16 mouse cellular contexts compared by ENCODE assay signal in genomic region chr9:121241366-121241765, GRCm38 (mm10). TPM values are rescaled to one million over a fixed set of nuclear protein-coding genes. Genes with fewer than 3 reads are reported as not detected.
A peak's percentile ranks its signal among the peaks of the same experiment; 100 is the strongest.
DNase-seq lines count a peak whose midpoint lies in the region; ATAC-seq and TF ChIP-seq lines count a peak whose summit lies in the region.
"Had no signal": no experiment of that assay in that cellular context is flagged by ENCODE, and none has a peak within 500 bp of the region (broad histone marks: within the 10 kb centered on the region; RNA-seq: fewer than 3 reads in every experiment).

No protein-coding gene starts in this region.

- TF ChIP-seq EP300 in heart, adult 2 months (IDR thresholded peaks at IDR 0.05; ENCODE audit: insufficient read depth, low read depth, low read length): no peak

- no peak overlapping the region for H3K4me3 ChIP-seq in heart, embryonic 11.5 days (ENCODE audit: low read depth, low read length)
- H3K4me3 ChIP-seq in heart, adult 2 months: no peak overlapping the region
- no peak overlapping the region for H3K4me3 ChIP-seq in intestine, embryonic 16.5 days (ENCODE audit: low read length)
- H3K4me3 ChIP-seq: embryonic facial prominence, embryonic 13.5 days; hindbrain, embryonic 15.5 days; liver, embryonic 15.5 days; midbrain, embryonic 12.5 days had no signal

- no peak overlapping the region for H3K4me2 ChIP-seq in heart, embryonic 11.5 days
- H3K4me2 ChIP-seq in intestine, embryonic 16.5 days (ENCODE audit: low read depth, low read length): no peak overlapping the region
- H3K4me2 ChIP-seq: embryonic facial prominence, embryonic 13.5 days; hindbrain, embryonic 15.5 days; liver, embryonic 15.5 days; midbrain, embryonic 12.5 days had no signal

- no peak overlapping the region for H3K27ac ChIP-seq in heart, embryonic 11.5 days (ENCODE audit: low read depth, low read length)
- H3K27ac ChIP-seq in heart, adult 2 months: no peak overlapping the region
- no peak overlapping the region for H3K27ac ChIP-seq in intestine, embryonic 16.5 days (ENCODE audit: low read length)
- H3K27ac ChIP-seq: embryonic facial prominence, embryonic 13.5 days; hindbrain, embryonic 15.5 days; kidney, postnatal 0 days; liver, embryonic 15.5 days; macrophage; midbrain, embryonic 12.5 days had no signal

- no peaks in the 10 kb centered on the region for H3K4me1 ChIP-seq in heart, embryonic 11.5 days (ENCODE audit: control insufficient read depth, insufficient read depth, low read length)
- no peaks in the 10 kb centered on the region for H3K4me1 ChIP-seq in heart, adult 2 months (ENCODE audit: control insufficient read depth, insufficient read depth, low read length)
- no peaks in the 10 kb centered on the region for H3K4me1 ChIP-seq in intestine, embryonic 16.5 days (ENCODE audit: control insufficient read depth, insufficient read depth, low read length)
- H3K4me1 ChIP-seq: embryonic facial prominence, embryonic 13.5 days; hindbrain, embryonic 15.5 days; liver, embryonic 15.5 days; midbrain, embryonic 12.5 days had no signal

- H3K36me3 ChIP-seq in heart, embryonic 11.5 days (ENCODE audit: control insufficient read depth, insufficient read depth, low read length): no peaks in the 10 kb centered on the region
- H3K36me3 ChIP-seq in heart, adult 2 months (ENCODE audit: control insufficient read depth, insufficient read depth, low read length): no peaks in the 10 kb centered on the region
- no peaks in the 10 kb centered on the region for H3K36me3 ChIP-seq in intestine, embryonic 16.5 days (ENCODE audit: control insufficient read depth, insufficient read depth, low read length)
- H3K36me3 ChIP-seq: embryonic facial prominence, embryonic 13.5 days; hindbrain, embryonic 15.5 days; liver, embryonic 15.5 days; midbrain, embryonic 12.5 days had no signal

- ATAC-seq in heart, embryonic 11.5 days (replicated peaks; ENCODE audit: insufficient number of reproducible peaks, low FRiP score, low TSS enrichment): 0 out of 2 replicates have a peak, but pooled peaks have one; percentile 18
- ATAC-seq in intestine, embryonic 16.5 days: 0 out of 2 replicates have a peak, but pooled peaks have one; percentile 26
- ATAC-seq: forebrain, postnatal 0 days had no signal

- no peak for DNase-seq in heart, adult 2 months
- DNase-seq in layer of hippocampus, adult 11-12 months (ENCODE audit: low spot score): peak; percentile 1
- no peak for DNase-seq in layer of hippocampus, postnatal 10 days (ENCODE audit: low spot score in 2 of 2)
- DNase-seq in right cerebral cortex, postnatal 10 days (ENCODE audit: low spot score in 2 of 2): peak; percentile 13 to 17
- DNase-seq in right cerebral cortex, postnatal 14 days: no peak
- DNase-seq: cerebellum, adult 2 months; forebrain, postnatal 0 days; thymus, postnatal 25 days had no signal

- no peaks in the 10 kb centered on the region for H3K9me3 ChIP-seq in heart, embryonic 11.5 days (replicated peaks; ENCODE audit: control insufficient read depth, low read length)
- no peaks in the 10 kb centered on the region for H3K9me3 ChIP-seq in intestine, embryonic 16.5 days (ENCODE audit: control insufficient read depth, low read length)
- H3K9me3 ChIP-seq: embryonic facial prominence, embryonic 13.5 days; hindbrain, embryonic 15.5 days; liver, embryonic 15.5 days; midbrain, embryonic 12.5 days had no signal

- no peak overlapping the region for H3K9ac ChIP-seq in heart, embryonic 11.5 days (ENCODE audit: low read depth, low read length)
- no peak overlapping the region for H3K9ac ChIP-seq in heart, adult 2 months (ENCODE audit: low read depth, low read length)
- no peak overlapping the region for H3K9ac ChIP-seq in intestine, embryonic 16.5 days (ENCODE audit: low read depth, low read length)
- H3K9ac ChIP-seq: embryonic facial prominence, embryonic 13.5 days; forebrain, postnatal 0 days; hindbrain, embryonic 15.5 days; liver, embryonic 15.5 days; midbrain, embryonic 12.5 days had no signal

- 79% methylated on average over 8 of the region's 8 CpGs for WGBS in heart, embryonic 11.5 days (ENCODE audit: insufficient replicate concordance)
- 76% methylated on average over 8 of the region's 8 CpGs for WGBS in heart, adult 2 months
- WGBS in intestine, embryonic 16.5 days: 85% methylated on average over 8 of the region's 8 CpGs

- no peaks in the 10 kb centered on the region for H3K27me3 ChIP-seq in heart, embryonic 11.5 days (ENCODE audit: control insufficient read depth, insufficient read depth, low read length)
- H3K27me3 ChIP-seq in heart, adult 2 months (ENCODE audit: control insufficient read depth, insufficient read depth, low read length): no peaks in the 10 kb centered on the region
- H3K27me3 ChIP-seq in intestine, embryonic 16.5 days (replicated peaks; ENCODE audit: control insufficient read depth, insufficient read depth, low read length): no peaks in the 10 kb centered on the region
- H3K27me3 ChIP-seq: hindbrain, embryonic 15.5 days had no signal

- intact Hi-C loops in heart, adult 2 months (cut with DNase I): loop anchor here (5.0 kb wide), 2 partner anchors 639 to 739 kb away; no protein-coding TSS in a partner anchor

- H3K79me2 ChIP-seq in heart, adult 2 months (replicated peaks; ENCODE audit: control insufficient read depth, insufficient read depth, low read length): no peaks in the 10 kb centered on the region

- TF ChIP-seq POLR2A in heart, adult 2 months (IDR thresholded peaks at IDR 0.05; ENCODE audit: insufficient read depth, low read depth, low read length): no peak

- TF ChIP-seq CTCF in heart, adult 2 months (IDR thresholded peaks at IDR 0.05): no peak

RNA-seq across cellular contexts. Expression of gene Ulk4, which starts 35.6 kb away (rescaled TPM):
- 101 and 106 TPM in 2 replicates for polyA plus RNA-seq in heart, embryonic 11.5 days (2014; fragmentation: Nextera tagmentation; extraction: Ambion mirVana)
- under 1 TPM; 0.18 to 0.30 TPM for total RNA-seq in heart, adult 2 months (2021)
- 0.47 and 2.3 TPM in 2 replicates for polyA plus RNA-seq in heart, adult 2 months (2012; rRNA removed)
- total RNA-seq in layer of hippocampus, postnatal 10 days (2021): 1 to 10 TPM; 7.7 to 9.6 TPM
- 115 and 120 TPM in 2 replicates for polyA plus RNA-seq in intestine, embryonic 16.5 days (2015; fragmentation: Nextera tagmentation; extraction: Ambion mirVana)

RNA-seq across cellular contexts. Expression of gene Trak1, which starts 55.9 kb away (rescaled TPM):
- polyA plus RNA-seq in heart, embryonic 11.5 days (2014; fragmentation: Nextera tagmentation; extraction: Ambion mirVana): 21.3 and 27.2 TPM in 2 replicates
- total RNA-seq in heart, adult 2 months (2021): 100 to 1,000 TPM; 276 to 302 TPM
- 170 and 204 TPM in 2 replicates for polyA plus RNA-seq in heart, adult 2 months (2012; rRNA removed)
- 100 to 1,000 TPM; 207 to 210 TPM for total RNA-seq in layer of hippocampus, postnatal 10 days (2021)
- 21.7 and 23.7 TPM in 2 replicates for polyA plus RNA-seq in intestine, embryonic 16.5 days (2015; fragmentation: Nextera tagmentation; extraction: Ambion mirVana)

Comparison
In these comparisons a context has a peak if more than half of its experiments do, and no peak if none do; other contexts are left out.
1. DNase-seq: peak in layer of hippocampus, adult 11-12 months (single experiment) and right cerebral cortex, postnatal 10 days (2 of 2); none in heart, adult 2 months (0 of 2), layer of hippocampus, postnatal 10 days (0 of 2) and right cerebral cortex, postnatal 14 days (single experiment).
2. RNA of gene Ulk4, which starts 35.6 kb away (polyA plus RNA-seq): 115 to 120 TPM in intestine, embryonic 16.5 days and 101 to 106 TPM in heart, embryonic 11.5 days; 0.47 to 2.3 TPM in heart, adult 2 months; every median in the first group is over 10 times any median in the second.